Mouse (Mus musculus) frontal cortex, adult 2 months (tissue): ENCODE measurements at regions not wholly inside any gene's neighbourhood (a gene's known extent, or its start where the extent isn't known, plus 50 kb on each side); places are given as distances from the start of the nearest gene placed in this dataset.

Source experiments
- DNase-seq, 2 experiments: peaks; one replicate each; pipeline ENCODE4 v3.0.0; 2022; ENCODE audit warnings: low spot score in 1 of 2; ENCODE audit errors: extremely low spot score in 1 of 2

DNA sequence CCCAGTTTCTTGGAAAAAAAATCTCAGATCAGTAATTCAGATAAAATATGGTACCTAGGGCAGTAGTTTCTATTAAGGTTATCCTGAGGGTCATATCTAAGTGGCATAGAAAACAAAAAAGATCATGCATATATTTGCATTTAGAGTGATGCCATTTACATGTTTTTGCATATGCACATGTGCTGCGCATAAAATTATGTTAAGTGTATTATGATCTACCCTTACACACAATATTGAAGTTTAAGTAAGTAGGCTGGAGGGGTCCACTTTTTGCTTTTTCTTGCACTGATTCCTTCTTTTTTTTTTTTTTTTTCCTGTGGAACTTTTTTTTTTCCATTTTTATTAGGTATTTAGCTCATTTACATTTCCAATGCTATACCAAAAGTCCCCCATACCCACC is 193.1 kb upstream of the Ptbp2 start:
- no peak for DNase-seq

- DNase-seq, result no peak
These were observed 192.1 kb upstream of the Ptbp2 start for GRCm38 (mm10) chr3:119976363-119976762.

DNA sequence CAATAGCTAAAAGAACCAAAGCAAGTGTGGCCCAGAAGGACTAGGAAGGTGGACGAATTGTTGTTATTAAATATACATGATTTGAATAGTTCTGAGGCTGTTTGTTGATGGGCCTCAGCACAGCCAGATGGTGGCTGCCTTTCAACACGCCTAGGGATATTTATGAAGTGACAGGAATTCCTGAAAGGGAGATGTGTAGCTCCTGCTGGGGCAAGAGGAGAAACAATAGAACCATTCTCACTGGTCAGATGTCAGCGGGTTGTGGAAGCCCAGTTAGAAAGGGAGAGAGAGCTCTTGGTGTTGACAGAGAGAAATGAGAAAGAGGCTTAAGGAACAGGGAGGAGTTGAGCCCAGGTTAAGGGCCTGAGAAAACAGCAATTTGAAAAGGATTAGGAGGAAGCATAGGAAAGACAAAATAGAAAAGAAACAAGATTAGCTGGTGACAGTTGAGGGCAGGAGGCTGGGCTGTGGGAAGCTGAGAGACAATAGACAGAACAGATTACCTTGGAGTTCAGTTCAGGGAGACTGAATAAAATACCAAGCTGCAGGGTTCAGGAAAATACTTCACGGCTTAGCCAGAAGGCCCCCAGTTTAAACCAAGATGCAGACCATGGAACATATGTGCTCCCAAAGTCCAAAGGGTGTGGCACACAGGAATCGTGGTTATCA is 174.7 kb upstream of the Ptbp2 start:
- DNase-seq, result no peak

GRCm38 (mm10) chr3:119957529-119957928 is 173.3 kb upstream of the Ptbp2 start:
- DNase-seq, result no peak

- DNase-seq, result peak in 1 of 2 experiments; percentile 59
These were observed 171.7 kb upstream of the Ptbp2 start for GRCm38 (mm10) chr3:119955745-119956615.

DNA sequence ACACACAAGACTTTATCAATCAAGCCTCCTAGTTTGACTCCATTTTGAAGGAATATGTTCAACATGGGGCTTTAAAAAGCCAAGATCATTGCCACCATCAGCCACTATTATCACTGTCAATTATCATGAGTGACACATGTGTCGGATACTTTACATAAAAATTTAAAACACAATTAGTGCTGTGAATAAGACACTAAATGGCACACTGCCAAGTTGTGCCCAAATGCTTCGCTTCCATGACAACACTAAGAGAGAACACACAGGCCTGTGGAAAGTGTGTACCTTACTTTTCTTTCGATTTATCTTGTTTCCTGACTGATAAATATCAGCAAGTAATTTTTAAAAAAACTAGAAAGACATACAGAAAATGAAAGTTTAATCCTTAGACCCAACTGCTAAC is 166.5 kb upstream of the Ptbp2 start:
- DNase-seq, result no peak

DNA sequence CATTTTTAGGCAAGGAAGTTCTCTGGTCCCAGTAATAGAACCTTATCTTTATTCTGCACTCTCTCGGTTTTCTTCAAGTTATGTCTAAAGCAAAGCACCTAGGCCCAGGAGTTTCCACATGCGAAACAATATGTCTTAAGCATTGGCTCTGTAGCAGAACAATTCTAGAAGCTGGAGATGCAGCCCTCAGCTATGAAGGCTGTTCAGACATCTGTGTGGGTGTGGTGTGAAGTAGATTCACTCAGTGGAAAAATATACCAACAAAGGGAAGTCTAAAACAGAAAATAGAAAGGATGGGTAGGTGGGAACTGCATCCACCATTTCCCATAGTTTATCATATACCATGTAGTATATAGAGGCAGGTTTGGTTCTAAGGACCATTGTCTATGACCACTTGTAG is 165.8 kb upstream of the Ptbp2 start:
- peak; percentile 46 to 58 for DNase-seq

- no peak for DNase-seq
These were observed 165.4 kb upstream of the Ptbp2 start for GRCm38 (mm10) chr3:119949620-119950019.

- no peak for DNase-seq
These were observed 164.8 kb upstream of the Ptbp2 start for GRCm38 (mm10) chr3:119949041-119949470.

DNA sequence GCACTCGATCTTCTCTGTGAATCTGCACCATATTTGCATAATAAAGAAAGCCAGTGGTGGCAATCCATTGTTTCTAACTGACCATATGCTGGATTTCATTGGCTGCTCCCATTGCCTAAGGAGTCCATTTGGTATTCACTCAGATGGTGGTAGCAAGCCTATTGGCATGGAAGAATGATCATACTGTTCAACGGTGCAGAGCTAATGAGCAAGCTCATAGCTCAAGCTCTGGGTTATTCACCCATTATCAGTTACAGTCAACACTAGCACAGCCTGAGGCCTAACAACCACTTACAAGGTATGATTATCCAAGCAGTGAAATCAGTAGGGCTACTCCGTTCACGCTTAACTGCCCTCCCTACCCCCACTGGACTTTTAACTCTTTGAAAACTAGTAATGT is 162.9 kb upstream of the Ptbp2 start:
- no peak for DNase-seq

- no peak for DNase-seq
These were observed 159.8 kb upstream of the Ptbp2 start for GRCm38 (mm10) chr3:119944115-119944514.

DNA sequence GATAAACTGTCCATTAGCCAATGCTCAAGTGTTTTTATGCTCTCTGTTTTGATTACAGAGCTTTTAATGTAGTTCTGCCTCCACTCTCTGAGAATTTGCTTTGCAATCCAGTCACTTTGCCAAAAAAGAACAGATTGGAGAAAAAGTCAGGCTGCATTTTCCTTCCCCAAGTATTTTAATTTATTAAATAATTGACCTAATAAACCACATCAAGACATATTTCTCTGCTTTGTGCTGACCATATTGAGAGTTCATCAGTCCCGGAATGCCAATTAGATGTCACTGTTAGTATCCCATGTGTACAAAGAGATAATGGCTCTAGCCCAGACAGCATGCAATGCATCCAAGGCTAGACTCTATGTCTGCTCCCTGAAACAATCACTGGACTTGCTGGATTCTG is 154.8 kb upstream of the Ptbp2 start:
- no peak for DNase-seq

GRCm38 (mm10) chr3:119938425-119938824 is 154.2 kb upstream of the Ptbp2 start:
- DNase-seq, result no peak

DNA sequence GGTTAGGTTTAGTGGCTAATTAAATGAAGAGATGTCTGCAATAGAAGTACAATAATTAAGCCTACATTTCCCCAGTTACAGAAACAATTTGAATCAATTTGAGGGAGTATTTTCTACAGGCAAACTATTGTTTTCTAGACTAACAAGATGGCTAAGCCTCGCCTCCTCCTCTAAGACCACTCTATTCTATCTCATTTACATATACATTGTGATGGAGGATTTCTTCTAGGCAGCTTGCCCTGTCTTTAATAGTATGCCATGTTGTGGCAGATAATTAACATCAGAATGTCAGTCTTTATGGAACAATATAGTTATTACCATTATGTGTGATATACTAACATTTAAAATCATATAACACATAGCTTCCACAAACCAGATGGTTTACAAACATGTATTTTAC is 152.3 kb upstream of the Ptbp2 start:
- DNase-seq, result no peak

- peak in 1 of 2 experiments; percentile 52 for DNase-seq
These were observed 148.8 kb upstream of the Ptbp2 start for GRCm38 (mm10) chr3:119933049-119933511.

GRCm38 (mm10) chr3:119928281-119928680 is 144.0 kb upstream of the Ptbp2 start:
- no peak for DNase-seq

- no peak for DNase-seq
These were observed 135.4 kb upstream of the Ptbp2 start for GRCm38 (mm10) chr3:119919501-119920141.

DNA sequence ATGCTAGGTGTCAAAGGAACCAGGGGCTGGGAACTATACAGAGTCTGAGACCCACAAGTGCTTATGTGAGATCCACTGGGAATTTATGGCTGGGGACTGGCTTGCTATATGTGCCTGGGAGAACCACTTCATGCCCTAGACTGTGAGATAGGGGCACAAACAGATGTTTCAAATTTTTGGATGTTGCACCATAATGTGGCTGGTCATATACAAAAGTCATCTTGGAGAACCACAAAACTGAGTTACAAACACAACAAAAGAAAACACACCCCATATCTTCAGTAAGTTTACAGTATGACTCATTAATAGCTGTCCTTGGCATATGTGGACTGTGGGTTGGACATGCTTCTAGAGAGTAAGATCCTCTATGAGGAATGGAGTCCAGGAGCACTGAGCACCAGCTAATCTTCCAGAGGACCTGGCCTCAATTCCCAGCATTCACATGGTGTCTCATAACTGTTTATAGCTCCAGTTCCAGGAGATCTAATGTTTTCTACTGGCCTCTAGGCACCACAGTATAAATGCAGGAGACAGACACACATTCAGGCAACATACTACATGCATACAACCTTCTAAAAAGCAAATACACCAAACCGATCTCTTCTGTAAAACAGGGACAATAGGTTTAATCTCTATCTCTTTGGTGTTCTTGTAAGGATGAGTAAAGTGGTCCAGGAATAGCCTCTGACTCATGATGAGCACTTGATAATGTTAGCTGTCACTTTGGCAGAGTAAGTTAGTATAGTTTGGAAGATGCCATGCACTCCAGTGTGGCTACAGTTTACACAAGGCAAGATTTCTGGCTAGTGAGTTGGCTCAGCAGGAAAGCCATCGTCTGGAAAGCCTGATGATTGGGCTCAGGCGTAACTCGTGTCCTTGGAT is 132.0 kb upstream of the Ptbp2 start:
- DNase-seq, result no peak

DNA sequence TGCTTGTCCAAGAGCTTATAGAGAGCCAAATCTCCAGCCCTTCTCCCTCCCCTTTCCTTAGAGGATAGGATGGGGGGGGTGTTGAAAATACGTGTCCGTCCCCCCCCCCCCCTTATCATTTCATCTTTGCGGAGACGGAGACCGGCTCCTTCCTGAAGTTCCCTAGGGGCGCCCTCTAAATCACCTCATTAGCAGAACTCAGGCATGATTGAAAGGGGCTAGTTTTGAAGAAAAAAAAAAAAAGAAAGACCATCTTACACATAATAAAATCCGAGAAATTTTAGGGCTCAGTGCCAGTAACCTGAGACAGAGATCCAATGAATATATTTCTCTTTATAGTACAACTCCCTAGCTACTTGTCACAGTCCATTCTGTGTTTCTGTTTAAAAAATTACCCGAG is 127.3 kb upstream of the Ptbp2 start:
- no peak for DNase-seq

- DNase-seq, result no peak
These were observed 120.0 kb upstream of the Ptbp2 start for GRCm38 (mm10) chr3:119904244-119904643.
